Mouse (Mus musculus): Measurements from ENCODE around the gene Tekt1.
A peak's percentile ranks its signal among the peaks of the same experiment; 100 is the strongest.
"Not testable (repeated sequence)": the region's sequence is repeated elsewhere in the genome, so short reads cannot be mapped to it uniquely, and the experiment has no call there.

The Tekt1 gene

GRCm38 (mm10) chr11:72389407-72390142 is 27.3 kb upstream of the Tekt1 start:
- no peak for DNase-seq (ENCODE audit: low spot score in 2 of 2)

GRCm38 (mm10) chr11:72388113-72388529 is 25.9 kb upstream of the Tekt1 start:
- no peak for DNase-seq (ENCODE audit: low spot score in 2 of 2)

GRCm38 (mm10) chr11:72379351-72379750 is 17.1 kb upstream of the Tekt1 start:
- no peak for DNase-seq (ENCODE audit: low spot score in 2 of 2)

GRCm38 (mm10) chr11:72378222-72378621 is 16.0 kb upstream of the Tekt1 start:
- no peak for DNase-seq (ENCODE audit: low spot score in 2 of 2)

- no peak for DNase-seq (ENCODE audit: low spot score in 2 of 2)
Observed at GRCm38 (mm10) chr11:72376562-72376961, 14.3 kb upstream of the Tekt1 start.

- peak in 1 of 2 experiments; percentile 33 for DNase-seq (ENCODE audit: low spot score in 2 of 2)
Observed at GRCm38 (mm10) chr11:72369904-72370672, 7.8 kb upstream of the Tekt1 start.

- no peak for DNase-seq (ENCODE audit: low spot score in 2 of 2)
Observed at GRCm38 (mm10) chr11:72367934-72368674, 5.9 kb upstream of the Tekt1 start.

GRCm38 (mm10) chr11:72366126-72366525 is 3.9 kb upstream of the Tekt1 start:
- no peak for DNase-seq (ENCODE audit: low spot score in 2 of 2)

- no peak for DNase-seq (ENCODE audit: low spot score in 2 of 2)
Observed at GRCm38 (mm10) chr11:72364526-72364925, 2.3 kb upstream of the Tekt1 start.

- DNase-seq (ENCODE audit: low spot score in 2 of 2): no peak
Observed at GRCm38 (mm10) chr11:72363523-72364240, 1.4 kb upstream of the Tekt1 start.

GRCm38 (mm10) chr11:72361385-72362346 is 576 bp downstream of the Tekt1 start:
- peak in 1 of 2 experiments; percentile 27 for DNase-seq (ENCODE audit: low spot score in 2 of 2)

GRCm38 (mm10) chr11:72354971-72355728 is 7.1 kb downstream of the Tekt1 start:
- DNase-seq (ENCODE audit: low spot score in 2 of 2): peak; percentile 38 to 58

GRCm38 (mm10) chr11:72353186-72353585 is 9.1 kb downstream of the Tekt1 start:
- no peak for DNase-seq (ENCODE audit: low spot score in 2 of 2)

GRCm38 (mm10) chr11:72352272-72352671 is 10.0 kb downstream of the Tekt1 start:
- no peak for DNase-seq (ENCODE audit: low spot score in 2 of 2)

GRCm38 (mm10) chr11:72349652-72350051 is 12.6 kb downstream of the Tekt1 start:
- DNase-seq (ENCODE audit: low spot score in 2 of 2): no peak

GRCm38 (mm10) chr11:72349016-72349415 is 13.2 kb downstream of the Tekt1 start:
- DNase-seq (ENCODE audit: low spot score in 2 of 2): peak; percentile 15 to 26

GRCm38 (mm10) chr11:72348563-72348962 is 13.7 kb downstream of the Tekt1 start:
- no peak for DNase-seq (ENCODE audit: low spot score in 2 of 2)

- no peak for DNase-seq (ENCODE audit: low spot score in 2 of 2)
Observed at GRCm38 (mm10) chr11:72344486-72344885, 17.8 kb downstream of the Tekt1 start.

- peak in 1 of 2 experiments; percentile 16 for DNase-seq (ENCODE audit: low spot score in 2 of 2)
Observed at GRCm38 (mm10) chr11:72343904-72344303, 18.3 kb downstream of the Tekt1 start.

- DNase-seq (ENCODE audit: low spot score in 2 of 2): not testable (repeated sequence)
Observed at GRCm38 (mm10) chr11:72343238-72343625, 19.0 kb downstream of the Tekt1 start.

Data from heart, adult 9 months (tissue).